8 mouse cellular contexts compared by ENCODE assay signal in the genomic region with DNA sequence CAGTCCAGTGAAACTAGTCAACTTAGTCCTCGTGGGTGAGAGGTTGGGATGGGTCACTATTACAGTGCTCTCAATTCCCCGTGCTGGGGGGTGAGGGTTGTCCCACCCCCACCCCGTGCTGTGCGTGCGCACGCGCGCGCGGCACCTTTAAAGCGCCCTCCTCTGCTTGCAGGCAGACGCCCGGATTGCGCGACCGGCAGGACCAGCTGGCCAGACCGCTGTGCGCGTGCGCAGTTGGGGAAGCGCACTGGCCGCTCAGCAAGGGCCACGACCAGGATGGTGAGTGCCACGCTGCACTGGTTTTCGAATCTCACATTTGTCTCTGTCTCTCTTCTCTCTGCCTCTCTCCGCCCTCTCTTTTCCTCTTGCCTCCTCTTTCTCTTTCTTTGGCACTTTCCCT. TPM values are rescaled to one million over a fixed set of nuclear protein-coding genes. Genes with fewer than 3 reads are reported as not detected.
DNase-seq lines count a peak whose midpoint lies in the region; TF ChIP-seq lines count a peak whose summit lies in the region.

Gene Hapln4 (plus strand): TSS at position 173 of the 400 bp plus-strand sequence.

- no peaks in the 10 kb centered on the region for H3K4me1 ChIP-seq in cortical plate, adult 2 months (ENCODE audit: control insufficient read depth, insufficient read depth, low read length)

- TF ChIP-seq POLR2A in cortical plate, adult 2 months (IDR thresholded peaks at IDR 0.05; ENCODE audit: extremely low read depth, insufficient read depth, low read length): peak; percentile 74; the same call in 1 of the 2 replicates

- peak; percentile 39 for DNase-seq in urinary bladder, postnatal 14 days (ENCODE audit: low spot score)
- DNase-seq in urinary bladder, postnatal 10 days (ENCODE audit: low spot score): no peak
- DNase-seq in heart, postnatal 4 days: peak; percentile 46
- peak in 1 of 2 experiments; percentile 56 for DNase-seq in layer of hippocampus, adult 8-10 months (ENCODE audit: low spot score in 2 of 2)
- peak; percentile 41 for DNase-seq in lung, postnatal 10 days
- peak; percentile 68 for DNase-seq in right cerebral cortex, postnatal 25 days
- DNase-seq in T-cell, adult 2 months (ENCODE audit: low spot score): no peak

- H3K27ac ChIP-seq in cortical plate, adult 2 months (ENCODE audit: insufficient read depth, low read length): no peak within 1 kb of the TSS

- no peak for TF ChIP-seq CTCF in cortical plate, adult 2 months (IDR thresholded peaks at IDR 0.05; ENCODE audit: extremely low read depth, insufficient read depth, low read length)

- peak within 1 kb of the TSS; percentile 64 for H3K4me3 ChIP-seq in cortical plate, adult 2 months (ENCODE audit: insufficient read depth, low read length)

RNA-seq across cellular contexts. Expression of gene Hapln4, which starts in this region (rescaled TPM):
- polyA plus RNA-seq in cortical plate, adult 2 months (2012; rRNA removed): 65.4 and 69.9 TPM in 2 replicates
- not detected for total RNA-seq in heart, postnatal 4 days (2021)
- 100 to 1,000 TPM in 2 of 4 experiments, 10 to 100 TPM in 2; 96.7 to 109 (median 100) TPM for total RNA-seq in layer of hippocampus, adult 8-10 months (2022)

Comparison
In these comparisons a context has a peak if more than half of its experiments do, and no peak if none do; other contexts are left out.
1. RNA of gene Hapln4 (total RNA-seq): 96.7 to 109 TPM in layer of hippocampus, adult 8-10 months; not detected in heart, postnatal 4 days; every median in the first group is over 10 times any median in the second.
2. DNase-seq: peak in urinary bladder, postnatal 14 days (single experiment), lung, postnatal 10 days (single experiment) and right cerebral cortex, postnatal 25 days (single experiment); none in urinary bladder, postnatal 10 days (single experiment) and T-cell, adult 2 months (single experiment).
3. Peak in DNase-seq in heart, postnatal 4 days; RNA of the gene not detected or under 1 TPM.